Mouse (Mus musculus): Measurements from ENCODE around the gene Btbd35f3.
"Not testable (repeated sequence)": the region's sequence is repeated elsewhere in the genome, so short reads cannot be mapped to it uniquely, and the experiment has no call there.

Gene Btbd35f3

GRCm38 (mm10) chrX:4037374-4037773 is at the start of gene Btbd35f3:
Btbd35f3 (plus strand) TSS chrX:4037674.
- DNase-seq, result not testable (repeated sequence)

All from kidney, adult 8-10 months (tissue).